Mouse (Mus musculus): ENCODE data around the gene Gja5. TPM values are rescaled to one million over a fixed set of nuclear protein-coding genes. Genes with fewer than 3 reads are reported as not detected.

Gene Gja5
- total RNA-seq, 2 experiments from 2014 or later, result 55.6 to 60.6 TPM

DNA sequence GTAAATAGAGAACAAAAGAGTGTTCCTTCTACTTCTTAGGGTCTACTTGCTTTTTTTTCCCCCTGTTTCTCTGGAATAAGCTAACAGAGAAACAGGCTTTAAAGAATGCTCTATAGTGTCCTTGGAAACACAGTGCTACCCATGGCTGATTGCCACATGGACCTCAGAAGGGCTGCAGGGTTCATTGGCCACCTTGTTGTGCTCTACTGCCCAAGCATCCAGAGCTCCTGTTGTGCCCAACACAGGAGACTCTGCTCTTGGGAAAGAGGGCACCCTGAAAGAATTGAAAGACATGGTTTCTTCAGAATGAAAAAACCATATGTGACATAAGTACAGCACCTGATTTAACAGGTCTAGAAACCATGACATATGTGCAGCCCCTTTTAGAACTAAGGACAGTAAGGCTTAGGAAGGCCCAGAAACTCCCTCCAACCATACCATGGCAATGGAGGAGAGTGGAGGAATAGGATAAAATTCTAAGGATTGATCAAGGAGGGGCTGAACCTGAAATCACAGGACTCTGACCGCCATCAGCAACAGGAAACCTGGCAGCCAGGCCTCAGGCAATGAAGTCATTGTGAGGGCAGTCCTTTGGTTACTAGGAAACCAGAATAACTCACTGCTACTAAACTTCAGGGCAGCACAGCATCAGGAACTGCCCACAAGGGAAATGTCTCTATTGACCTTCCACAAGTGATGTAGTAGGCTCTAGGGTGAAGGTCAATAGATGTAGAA lies 200.4 kb downstream of the Gja5 start:
- no peak for DNase-seq

DNA sequence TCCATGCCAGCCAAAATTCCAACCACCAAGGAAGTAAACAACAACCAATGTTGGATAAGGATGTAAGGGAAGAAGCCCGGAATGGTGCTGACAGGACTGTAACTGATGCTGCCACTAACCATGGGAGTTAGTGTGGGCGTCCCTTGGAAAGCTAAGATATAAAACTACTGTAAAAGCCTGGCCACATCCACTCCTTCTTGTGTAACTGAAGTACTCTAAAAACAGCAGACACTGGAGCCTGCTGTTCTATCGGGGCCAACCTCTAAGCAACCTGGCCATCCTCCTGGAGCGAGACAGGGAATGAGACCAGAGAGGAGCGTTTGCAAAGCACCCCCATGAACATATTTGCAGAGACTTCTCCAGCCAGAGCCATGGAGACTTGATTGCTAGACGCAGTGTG lies 213.0 kb downstream of the Gja5 start:
- no peak for DNase-seq

DNA sequence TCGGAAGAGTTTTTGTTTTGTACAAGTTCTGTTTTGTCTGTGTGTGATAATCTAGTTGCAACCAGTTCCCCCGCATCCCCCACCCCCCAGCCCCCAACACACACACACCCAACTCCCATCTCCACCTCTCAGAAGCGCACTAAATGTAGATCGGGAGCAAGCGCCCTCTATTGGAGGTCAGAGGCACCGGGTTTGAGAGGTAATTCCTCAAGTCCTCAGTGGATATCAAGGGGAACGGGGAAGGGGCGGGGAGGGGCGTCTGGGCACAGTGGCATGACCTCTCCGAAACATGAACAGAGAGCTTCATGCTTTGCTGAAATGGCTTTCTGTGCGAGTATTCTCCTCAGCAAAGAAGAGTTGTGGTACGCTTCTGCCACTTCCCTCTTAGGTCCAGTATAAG lies 213.8 kb downstream of the Gja5 start:
- DNase-seq, result no peak

DNA sequence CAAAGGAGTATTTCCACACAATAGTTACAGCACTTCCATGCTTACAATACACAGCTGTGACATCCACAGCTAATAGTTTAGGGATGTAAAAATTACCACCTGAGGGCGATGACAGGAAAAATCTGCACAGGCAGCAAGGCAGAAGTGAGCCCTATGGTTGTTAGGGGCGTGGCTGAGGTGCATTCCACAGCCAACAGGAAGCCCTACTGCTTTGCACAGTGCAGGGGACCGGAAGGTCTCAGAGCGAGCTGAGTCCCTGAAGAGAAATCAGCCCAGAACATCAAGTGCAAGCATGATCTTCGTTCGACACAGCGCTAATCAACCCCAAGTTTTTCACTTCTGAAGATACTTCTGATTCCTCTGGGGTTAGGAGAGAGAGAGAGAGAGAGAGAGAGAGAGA lies 219.7 kb downstream of the Gja5 start:
- DNase-seq, result peak; percentile 40

Other genes with a start within 250 kb of the Gja5 start
- under 1 TPM; 0.14 to 0.19 TPM for gene Ankrd35, start 234.6 kb upstream of the Gja5 start, total RNA-seq (2021)
- 10 to 100 TPM; 23.6 to 27.3 TPM for gene Pias3, start 208.3 kb upstream of the Gja5 start, total RNA-seq (2021)
- 1 to 10 TPM; 3.5 to 3.6 TPM for gene Nudt17, start 196.1 kb upstream of the Gja5 start, total RNA-seq (2021)
- 10 to 100 TPM; 26.1 to 27.3 TPM for gene Polr3c, start 177.1 kb upstream of the Gja5 start, total RNA-seq (2021)
- 10 to 100 TPM; 25.3 to 25.6 TPM for gene Rnf115, start 177.0 kb upstream of the Gja5 start, total RNA-seq (2021)
- under 1 TPM; 0.16 to 0.29 TPM for gene Pdzk1, start 75.4 kb upstream of the Gja5 start, total RNA-seq (2021)
- not detected for gene Cd160, start 75.3 kb upstream of the Gja5 start, total RNA-seq (2021)
- 10 to 100 TPM; 17.8 to 22.7 TPM for gene Gpr89, start 653 bp downstream of the Gja5 start, total RNA-seq (2021)
- not detected for gene Gja8, start 21.3 kb downstream of the Gja5 start, total RNA-seq (2021)

Data from heart, postnatal 4 days (tissue).